Mouse (Mus musculus) kidney, postnatal 0 days (tissue): Measurements from ENCODE around the gene Prr12. TPM values are rescaled to one million over a fixed set of nuclear protein-coding genes. Genes with fewer than 3 reads are reported as not detected.

Experiments used
- ATAC-seq: fragments of 200-750 bp; cut with Nextera tagmentation; replicated peaks from 2 replicates; pipeline ENCODE4 v1.8.0; 2017; ENCODE audit warnings: low read depth, moderate number of reproducible peaks, moderate TSS enrichment, moderate library complexity; ENCODE audit not compliant: low FRiP score
- DNase-seq: peaks from one replicate; pipeline ENCODE4 v3.0.0-alpha.2; 2016; ENCODE audit warnings: low spot score
- H3K27ac ChIP-seq: fragments of 300-500 bp; sonication (generic); 2 replicates; pipeline ENCODE4 v1.5.1; 2014; ENCODE audit warnings: mild to moderate bottlenecking
- H3K27me3 ChIP-seq: fragments of 300-500 bp; sonication (generic); 2 replicates; pipeline ENCODE4 v1.6.1; 2014; ENCODE audit warnings: low read length, mixed read lengths; ENCODE audit not compliant: insufficient read depth
- H3K36me3 ChIP-seq: fragments of 300-500 bp; sonication (generic); 2 replicates; pipeline ENCODE4 v1.6.1; 2014; ENCODE audit warnings: low read length, mixed read lengths; ENCODE audit not compliant: insufficient read depth
- H3K4me1 ChIP-seq: fragments of 300-500 bp; sonication (generic); replicated peaks from 2 replicates; pipeline ENCODE4 v1.6.1; 2014; ENCODE audit warnings: antibody characterized with exemption, low read length, mixed read lengths; ENCODE audit not compliant: insufficient read depth
- H3K4me2 ChIP-seq: fragments of 300-500 bp; sonication (generic); 2 replicates; pipeline ENCODE4 v1.6.1; 2014; ENCODE audit warnings: mild to moderate bottlenecking, low read length, moderate library complexity, mixed read lengths
- H3K4me3 ChIP-seq: fragments of 300-500 bp; sonication (generic); replicated peaks from 2 replicates; pipeline ENCODE4 v1.5.1; 2014; ENCODE audit warnings: low read depth, low read length
- H3K9ac ChIP-seq: fragments of 300-500 bp; sonication (generic); 2 replicates; pipeline ENCODE4 v1.6.1; 2014; ENCODE audit warnings: low read depth, low read length
- H3K9me3 ChIP-seq: fragments of 300-500 bp; sonication (generic); replicated peaks from 2 replicates; pipeline ENCODE4 v1.6.1; 2016; ENCODE audit warnings: low read length, inconsistent platforms, mixed read lengths
- CTCF ChIP-seq: IDR thresholded peaks from 2 replicates; pipeline ENCODE4 v1.5.1; 2016; ENCODE audit warnings: antibody characterized with exemption, low read depth, mild to moderate bottlenecking, moderate library complexity
- WGBS: fragments of 180-500 bp; shearing (Covaris S2); extraction: QIAGEN DNeasy Blood & Tissue Kit; methylation state at CpG from one replicate; pipeline ENCODE4 v1.1.7; 2014; 5-methylcytosine and 5-hydroxymethylcytosine counted together
- polyA plus RNA-seq: library from polyadenylated mRNA; unstranded; fragments of >200 nt; fragmentation: Nextera tagmentation; extraction: Ambion mirVana; gene quantifications from 2 replicates; pipeline ENCODE4 v1.2.1, GENCODE M21; 2015

The Prr12 gene
- polyA plus RNA-seq, 1 experiment from 2014 or later, result 5.8 TPM

- Histone ChIP-seq H3K4me3 (peak overlapping the region; percentile 68), H3K27ac (0 out of 2 replicates have a peak overlapping the region, but pooled peaks have one; percentile 37), H3K4me2 (peak overlapping the region; percentile 80), H3K4me1 (peaks cover 15% of the 10 kb centered on the region), H3K9me3 (no peaks in the 10 kb centered on the region), H3K9ac (peak overlapping the region; percentile 77), H3K27me3 (no peaks in the 10 kb centered on the region), H3K36me3 (peaks cover 29% of the 10 kb centered on the region)
- ATAC-seq (no peak), DNase-seq (no peak)
- no peak for TF ChIP-seq CTCF
- WGBS, result 7% methylated on average over 10 of the region's 10 CpGs
These were observed 56.0 kb downstream of the Prr12 start for GRCm38 (mm10) chr7:44996672-44997071.

- under 1% methylated on average over 29 of the region's 29 CpGs for WGBS
- ATAC-seq, result peak; percentile 11; the same call in 1 of the 2 replicates
- TF ChIP-seq CTCF, result no peak
These were observed 65.6 kb downstream of the Prr12 start for GRCm38 (mm10) chr7:44986879-44987718.

DNA sequence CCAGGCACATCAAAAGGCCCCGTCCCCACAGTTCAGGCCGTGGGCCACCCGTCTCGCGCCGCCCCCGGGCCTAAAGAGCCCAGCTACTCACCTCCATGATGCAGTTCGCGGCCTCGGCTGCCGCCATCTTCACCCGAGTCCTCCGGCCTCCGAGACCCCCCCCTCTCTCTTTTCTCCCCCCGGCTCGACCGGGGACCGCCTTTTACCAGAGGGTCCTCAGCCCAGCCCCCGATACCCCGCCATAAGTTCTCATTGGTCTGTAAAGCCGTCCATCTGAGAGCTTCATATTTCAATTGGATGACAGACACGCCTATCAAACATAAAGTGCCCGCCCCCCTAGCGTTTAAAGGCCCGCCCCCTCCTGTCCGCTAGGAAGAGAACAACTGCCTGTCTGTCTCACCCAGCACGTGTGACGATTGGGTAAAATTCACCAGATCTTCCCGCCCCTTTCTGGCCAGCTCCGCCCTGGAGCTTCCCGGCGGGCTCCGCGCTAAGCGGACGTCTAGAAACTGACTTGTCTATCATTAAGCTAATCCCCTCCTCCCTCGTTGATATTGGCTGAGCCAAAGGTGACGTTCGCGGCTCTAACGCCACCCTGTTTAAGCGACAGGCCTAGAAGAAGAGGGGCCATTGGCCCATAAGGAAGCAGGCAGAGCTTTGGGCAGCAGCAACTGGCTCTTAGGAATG lies 66.3 kb downstream of the Prr12 start, which contains the start of gene Prmt1:
Gene Prmt1, minus strand, starts transcription at position 377 of the 687 bp plus-strand sequence.
- TF ChIP-seq CTCF, result no peak
- peaks cover 10% of the 10 kb centered on the region; the same call in 1 of the 2 replicates for H3K36me3 ChIP-seq
- WGBS, result under 1% methylated on average over 42 of the region's 42 CpGs
- ATAC-seq, result peak; percentile 95
- peak within 1 kb of the TSS; percentile 97 for H3K9ac ChIP-seq
- H3K27ac ChIP-seq, result peak within 1 kb of the TSS; percentile 96
- H3K27me3 ChIP-seq, result no peaks in the 10 kb centered on the region
- peak; percentile 100 for DNase-seq
- H3K4me3 ChIP-seq, result peak within 1 kb of the TSS; percentile 97
- H3K9me3 ChIP-seq, result no peaks in the 10 kb centered on the region
- peaks cover 19% of the 10 kb centered on the region; the same call in 1 of the 2 replicates for H3K4me1 ChIP-seq
- H3K4me2 ChIP-seq, result peak within 1 kb of the TSS; percentile 86

More at GRCm38 (mm10) chr7:44986879-44987718, 65.6 kb downstream of the Prr12 start:
- H3K9ac ChIP-seq, result peak overlapping the region; percentile 69
- H3K9me3 ChIP-seq, result no peaks in the 10 kb centered on the region
- H3K4me1 ChIP-seq, result peaks cover 19% of the 10 kb centered on the region; the same call in 1 of the 2 replicates
- H3K27me3 ChIP-seq, result no peaks in the 10 kb centered on the region
- DNase-seq, result no peak
- H3K27ac ChIP-seq, result peak overlapping the region; percentile 95
- peak overlapping the region; percentile 75 for H3K4me2 ChIP-seq
- peak overlapping the region; percentile 67 for H3K4me3 ChIP-seq
- peaks cover 10% of the 10 kb centered on the region; the same call in 1 of the 2 replicates for H3K36me3 ChIP-seq

DNA sequence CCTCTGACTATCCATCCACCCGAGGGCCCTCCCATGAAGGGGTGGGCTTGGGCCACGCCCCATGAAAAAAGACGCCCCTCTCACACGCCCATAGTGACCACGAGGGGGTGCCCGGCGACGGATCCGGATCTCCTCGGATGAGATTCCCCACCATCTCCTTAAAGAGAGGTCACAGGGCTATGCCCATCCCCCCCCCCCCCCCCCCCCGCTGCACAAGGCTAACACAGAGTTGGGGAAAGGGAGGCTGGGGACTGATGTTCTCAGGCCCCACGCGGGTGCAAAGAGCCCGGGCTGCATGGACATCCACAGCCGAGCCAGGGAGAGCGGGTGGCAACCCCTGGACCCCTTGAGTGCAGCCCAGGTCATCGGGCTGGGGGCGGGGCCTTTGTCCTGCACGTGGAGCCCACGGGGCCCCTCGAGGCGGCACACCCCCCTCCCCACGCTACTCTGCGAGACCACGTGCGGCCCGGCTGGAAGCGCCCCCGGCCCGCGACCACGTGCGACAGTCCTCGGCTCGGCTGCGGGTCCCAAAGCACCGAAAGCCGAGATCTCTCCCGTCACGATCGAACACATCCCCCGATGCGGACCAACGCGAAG lies 67.0 kb downstream of the Prr12 start:
- Histone ChIP-seq H3K27ac (peak overlapping the region; percentile 96), H3K9ac (peak overlapping the region; percentile 97), H3K4me2 (peak overlapping the region; percentile 86), H3K4me3 (peak overlapping the region; percentile 97), H3K27me3 (no peaks in the 10 kb centered on the region), H3K9me3 (no peaks in the 10 kb centered on the region), H3K4me1 (peaks cover 19% of the 10 kb centered on the region; the same call in 1 of the 2 replicates), H3K36me3 (peaks cover 14% of the 10 kb centered on the region)
- DNase-seq, result peak; percentile 88
- under 1% methylated on average over 45 of the region's 45 CpGs for WGBS
- TF ChIP-seq CTCF, result peak; percentile 61
- peak; percentile 4 for ATAC-seq

GRCm38 (mm10) chr7:44984833-44985164 lies 67.9 kb downstream of the Prr12 start:
- 0 out of 2 replicates have a peak overlapping the region, but pooled peaks have one; percentile 96 for H3K27ac ChIP-seq
- DNase-seq, result no peak
- H3K4me2 ChIP-seq, result peak overlapping the region; percentile 86
- no peak for ATAC-seq
- H3K27me3 ChIP-seq, result no peaks in the 10 kb centered on the region
- 0 out of 2 replicates have a peak overlapping the region, but pooled peaks have one; percentile 97 for H3K4me3 ChIP-seq
- 33% methylated on average over 3 of the region's 3 CpGs for WGBS
- no peak for TF ChIP-seq CTCF
- H3K9me3 ChIP-seq, result no peaks in the 10 kb centered on the region
- H3K36me3 ChIP-seq, result peaks cover 23% of the 10 kb centered on the region
- H3K9ac ChIP-seq, result no peak overlapping the region
- H3K4me1 ChIP-seq, result peaks cover 19% of the 10 kb centered on the region; the same call in 1 of the 2 replicates
